Mouse (Mus musculus): ENCODE measurements around the gene Gpbp1l1. TPM values are rescaled to one million over a fixed set of nuclear protein-coding genes. Genes with fewer than 3 reads are reported as not detected.

Gene Gpbp1l1
- polyA plus RNA-seq, 1 experiment from 2014 or later: 18.1 TPM

Other genes starting within 250 kb of the Gpbp1l1 start
- gene Mast2, start 93.5 kb upstream of the Gpbp1l1 start, polyA plus RNA-seq (2015; fragmentation: Nextera tagmentation; extraction: Ambion mirVana): 35.3 and 39.4 TPM in 2 replicates
- 12.3 and 14.0 TPM in 2 replicates for gene Ipp, start 50.1 kb upstream of the Gpbp1l1 start, polyA plus RNA-seq (2015; fragmentation: Nextera tagmentation; extraction: Ambion mirVana)
- 25.0 and 27.5 TPM in 2 replicates for gene Tmem69, start 1.7 kb upstream of the Gpbp1l1 start, polyA plus RNA-seq (2015; fragmentation: Nextera tagmentation; extraction: Ambion mirVana)
- gene Ccdc17, start 39.0 kb downstream of the Gpbp1l1 start, polyA plus RNA-seq (2015; fragmentation: Nextera tagmentation; extraction: Ambion mirVana): 4.8 and 5.4 TPM in 2 replicates
- 109 and 110 TPM in 2 replicates for gene Nasp, start 70.3 kb downstream of the Gpbp1l1 start, polyA plus RNA-seq (2015; fragmentation: Nextera tagmentation; extraction: Ambion mirVana)
- 666 and 678 TPM in 2 replicates for gene Akr1a1, start 94.0 kb downstream of the Gpbp1l1 start, polyA plus RNA-seq (2015; fragmentation: Nextera tagmentation; extraction: Ambion mirVana)
- gene Prdx1, start 127.9 kb downstream of the Gpbp1l1 start, polyA plus RNA-seq (2015; fragmentation: Nextera tagmentation; extraction: Ambion mirVana): 475 TPM in 2 replicates
- 24.3 and 29.7 TPM in 2 replicates for gene Mmachc, start 150.7 kb downstream of the Gpbp1l1 start, polyA plus RNA-seq (2015; fragmentation: Nextera tagmentation; extraction: Ambion mirVana)
- gene Ccdc163, start 150.9 kb downstream of the Gpbp1l1 start, polyA plus RNA-seq (2015; fragmentation: Nextera tagmentation; extraction: Ambion mirVana): 16.6 and 19.3 TPM in 2 replicates
- 3.2 and 3.7 TPM in 2 replicates for gene Tesk2, start 163.3 kb downstream of the Gpbp1l1 start, polyA plus RNA-seq (2015; fragmentation: Nextera tagmentation; extraction: Ambion mirVana)
- gene Toe1, start 250.0 kb downstream of the Gpbp1l1 start, polyA plus RNA-seq (2015; fragmentation: Nextera tagmentation; extraction: Ambion mirVana): 29.2 and 29.9 TPM in 2 replicates

Measured in hindbrain, embryonic 13.5 days (tissue).